Mouse (Mus musculus): ENCODE results near the gene Mrln. TPM values are rescaled to one million over a fixed set of nuclear protein-coding genes. Genes with fewer than 3 reads are reported as not detected.
"Not testable (repeated sequence)": the region's sequence is repeated elsewhere in the genome, so short reads cannot be mapped to it uniquely, and the experiment has no call there.

Gene Mrln
- total RNA-seq, 4 experiments from 2014 or later = not detected

- no peak for DNase-seq (ENCODE audit: low spot score in 2 of 2)
These were observed 9.2 kb upstream of the Mrln start for GRCm38 (mm10) chr10:70195279-70195678.

- DNase-seq (ENCODE audit: low spot score in 2 of 2) = no peak
These were observed 8.7 kb upstream of the Mrln start for GRCm38 (mm10) chr10:70195786-70196185.

GRCm38 (mm10) chr10:70196666-70197065 lies 7.8 kb upstream of the Mrln start:
- DNase-seq (ENCODE audit: low spot score in 2 of 2) = no peak

GRCm38 (mm10) chr10:70197601-70198000 lies 6.9 kb upstream of the Mrln start:
- DNase-seq (ENCODE audit: low spot score in 2 of 2) = no peak

- DNase-seq (ENCODE audit: low spot score in 2 of 2) = no peak
These were observed 6.5 kb upstream of the Mrln start for GRCm38 (mm10) chr10:70198012-70198411.

- DNase-seq (ENCODE audit: low spot score in 2 of 2) = no peak
These were observed 5.5 kb upstream of the Mrln start for GRCm38 (mm10) chr10:70198951-70199463.

- DNase-seq (ENCODE audit: low spot score in 2 of 2) = no peak
These were observed 4.8 kb upstream of the Mrln start for GRCm38 (mm10) chr10:70199466-70200210.

- DNase-seq (ENCODE audit: low spot score in 2 of 2) = no peak
These were observed 3.5 kb upstream of the Mrln start for GRCm38 (mm10) chr10:70200889-70201500.

GRCm38 (mm10) chr10:70211281-70211680 lies 6.8 kb downstream of the Mrln start:
- DNase-seq (ENCODE audit: low spot score in 2 of 2) = no peak

GRCm38 (mm10) chr10:70220971-70221370 lies 16.5 kb downstream of the Mrln start:
- no peak for DNase-seq (ENCODE audit: low spot score in 2 of 2)

- not testable (repeated sequence) for DNase-seq (ENCODE audit: low spot score in 2 of 2)
These were observed 17.8 kb downstream of the Mrln start for GRCm38 (mm10) chr10:70222231-70222630.

- no peak for DNase-seq (ENCODE audit: low spot score in 2 of 2)
These were observed 20.1 kb downstream of the Mrln start for GRCm38 (mm10) chr10:70224571-70224970.

- no peak for DNase-seq (ENCODE audit: low spot score in 2 of 2)
These were observed 21.3 kb downstream of the Mrln start for GRCm38 (mm10) chr10:70225760-70226159.

GRCm38 (mm10) chr10:70226608-70227007 lies 22.1 kb downstream of the Mrln start:
- no peak for DNase-seq (ENCODE audit: low spot score in 2 of 2)

- no peak for DNase-seq (ENCODE audit: low spot score in 2 of 2)
These were observed 25.9 kb downstream of the Mrln start for GRCm38 (mm10) chr10:70230352-70230751.

GRCm38 (mm10) chr10:70237936-70238335 lies 33.5 kb downstream of the Mrln start:
- no peak for DNase-seq (ENCODE audit: low spot score in 2 of 2)

- DNase-seq (ENCODE audit: low spot score in 2 of 2) = no peak
These were observed 38.4 kb downstream of the Mrln start for GRCm38 (mm10) chr10:70242751-70243444.

GRCm38 (mm10) chr10:70244921-70245558 lies 40.6 kb downstream of the Mrln start, which contains the start of gene Slc16a9:
TSS of gene Slc16a9 (plus strand) at chr10:70245100.
- DNase-seq (ENCODE audit: low spot score in 2 of 2) = peak in 1 of 2 experiments; percentile 6

GRCm38 (mm10) chr10:70245559-70245945 lies 41.1 kb downstream of the Mrln start:
- DNase-seq (ENCODE audit: low spot score in 2 of 2) = no peak

- DNase-seq (ENCODE audit: low spot score in 2 of 2) = no peak
These were observed 41.6 kb downstream of the Mrln start for GRCm38 (mm10) chr10:70246076-70246475.

- DNase-seq (ENCODE audit: low spot score in 2 of 2) = no peak
These were observed 45.9 kb downstream of the Mrln start for GRCm38 (mm10) chr10:70250354-70250753.

- DNase-seq (ENCODE audit: low spot score in 2 of 2) = no peak
These were observed 46.3 kb downstream of the Mrln start for GRCm38 (mm10) chr10:70250766-70251165.

Measured in layer of hippocampus, adult 8-10 months (tissue).